Mouse (Mus musculus) urinary bladder, postnatal 14 days (tissue): ENCODE data around the gene Anxa8.
A peak's percentile ranks its signal among the peaks of the same experiment; 100 is the strongest.

ENCODE experiments used
- DNase-seq: peaks from one replicate; pipeline ENCODE4 v3.0.0; 2021; ENCODE audit warnings: low spot score

The Anxa8 gene

DNA sequence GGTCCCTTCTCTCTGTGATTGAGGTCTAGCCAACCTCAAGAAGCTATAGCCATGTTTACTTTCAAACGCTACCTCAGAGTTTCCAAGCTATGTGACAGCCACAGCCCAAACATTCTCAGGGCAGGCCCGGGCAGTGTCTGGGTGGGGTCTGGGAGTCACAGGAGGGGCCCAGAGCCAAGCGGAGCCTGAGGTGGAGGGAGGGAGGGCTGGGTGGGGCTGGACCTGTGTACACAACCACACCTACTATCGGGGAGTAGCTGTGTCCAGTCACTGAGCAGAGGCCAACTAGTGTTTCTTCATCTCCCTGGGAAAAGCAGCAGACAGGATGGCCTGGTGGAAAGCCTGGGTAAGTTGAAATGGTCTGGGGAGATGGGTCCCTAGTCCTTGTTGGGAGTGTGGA is at the start of gene Anxa8:
Anxa8 (plus strand) TSS at position 251 of the 400 bp plus-strand sequence.
- DNase-seq: peak; percentile 84

- no peak for DNase-seq
Observed at GRCm38 (mm10) chr14:34041241-34041640, 44.5 kb upstream of the Anxa8 start.

DNA sequence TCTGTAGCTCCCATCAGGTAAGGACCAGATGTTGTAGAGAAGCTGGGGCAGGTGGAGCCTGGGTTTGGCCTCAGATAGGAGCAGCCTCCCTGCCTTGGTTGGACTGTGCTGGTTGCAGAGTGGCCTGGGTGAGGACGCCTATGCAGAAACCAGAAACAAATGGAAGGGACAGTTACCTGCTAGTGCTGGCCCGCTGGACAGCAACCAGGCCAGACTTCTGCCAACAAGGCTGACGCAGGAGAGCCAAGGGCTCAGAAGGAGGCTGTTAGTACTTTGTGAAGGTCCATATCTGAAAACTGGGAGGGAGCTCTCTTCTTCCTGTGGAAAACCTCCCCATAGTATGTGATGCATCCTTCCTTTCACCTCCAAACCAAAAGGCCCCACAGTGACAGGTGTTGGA is 42.4 kb upstream of the Anxa8 start:
- DNase-seq: no peak

- no peak for DNase-seq
Observed at GRCm38 (mm10) chr14:34050101-34050779, 35.5 kb upstream of the Anxa8 start.

DNA sequence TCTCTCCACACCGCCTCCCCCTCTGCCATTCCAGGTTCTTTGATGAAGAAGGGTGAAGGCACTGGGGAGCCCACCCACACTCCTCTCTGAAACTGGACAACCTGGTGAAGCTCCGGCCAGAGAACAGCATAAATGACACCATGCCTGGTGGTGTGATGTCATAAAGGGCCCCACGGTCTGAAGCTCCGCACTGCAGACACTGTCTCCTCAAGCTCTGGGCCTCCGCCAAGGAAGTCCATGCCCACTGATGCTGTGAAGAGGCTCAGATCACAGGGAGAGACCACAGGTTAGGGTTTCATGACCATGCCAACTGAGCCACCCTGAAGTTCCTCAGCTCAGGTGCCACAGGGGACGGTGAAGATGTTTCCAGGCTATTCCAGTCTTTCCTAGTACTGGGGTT is 33.3 kb upstream of the Anxa8 start, which contains the start of gene Antxrl:
Antxrl (plus strand) TSS at position 192 of the 400 bp plus-strand sequence.
- DNase-seq: no peak

GRCm38 (mm10) chr14:34071665-34072064 is 14.1 kb upstream of the Anxa8 start:
- no peak for DNase-seq

DNA sequence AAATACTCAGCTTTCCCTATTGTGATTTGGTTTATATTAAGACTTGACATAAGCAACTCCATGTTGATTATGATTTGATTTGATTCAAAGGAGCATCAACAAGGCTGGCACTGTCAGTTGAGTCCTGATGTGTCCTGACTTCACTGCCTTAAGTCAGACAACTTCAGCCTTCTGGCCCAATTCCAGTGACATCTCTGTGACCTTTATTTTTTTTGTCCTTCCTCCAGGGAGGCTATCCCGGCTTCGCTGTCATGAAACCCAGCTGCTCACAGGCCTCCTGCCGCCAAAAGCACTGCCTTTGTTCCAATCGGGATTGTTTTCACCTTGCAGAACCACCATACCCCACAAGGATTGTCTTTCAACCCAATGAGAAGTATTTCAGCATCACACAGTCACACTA is 10.4 kb upstream of the Anxa8 start:
- DNase-seq: no peak

DNA sequence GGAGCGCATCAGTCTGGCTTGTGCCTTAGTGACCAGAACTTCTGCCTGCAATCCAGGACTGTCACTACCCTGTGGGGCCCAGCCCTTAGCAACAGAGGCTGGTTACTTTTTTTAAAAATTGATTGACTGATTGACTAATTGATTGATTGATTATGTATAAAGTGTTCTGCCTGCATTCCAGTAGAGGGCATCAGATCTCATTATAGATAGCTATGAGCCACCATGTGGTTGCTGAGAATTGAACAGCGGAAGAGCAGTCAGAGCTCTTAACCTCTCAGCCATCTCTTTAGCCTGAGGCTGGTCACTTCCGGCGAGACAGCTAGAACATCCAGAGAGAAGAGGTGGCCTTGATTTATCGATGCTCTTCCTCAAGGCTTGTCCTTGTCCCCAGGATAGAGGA is 8.6 kb upstream of the Anxa8 start:
- DNase-seq: no peak

- DNase-seq: no peak
Observed at GRCm38 (mm10) chr14:34078293-34078692, 7.5 kb upstream of the Anxa8 start.

- peak; percentile 82 for DNase-seq
Observed at GRCm38 (mm10) chr14:34080321-34080997, 5.3 kb upstream of the Anxa8 start.

DNA sequence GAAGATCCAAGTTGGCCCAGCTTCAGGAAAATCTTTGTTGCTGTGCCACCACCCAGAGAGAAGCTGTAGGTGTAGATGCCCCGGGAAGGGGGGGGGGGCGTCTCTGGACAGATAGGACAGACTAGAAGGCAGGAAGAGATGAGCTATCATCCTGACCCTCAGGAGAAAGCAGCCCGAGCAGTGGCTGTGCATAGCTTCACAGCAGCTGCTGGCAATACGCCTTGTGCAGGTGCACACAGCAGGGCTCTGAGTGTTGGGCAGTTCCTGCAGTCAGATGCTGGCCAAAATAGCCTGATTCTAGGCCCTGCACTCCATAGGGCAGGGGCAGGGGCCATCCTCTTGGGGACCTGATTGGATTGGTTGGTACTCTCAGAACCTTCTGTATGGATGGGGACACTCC is 1.0 kb downstream of the Anxa8 start:
- no peak for DNase-seq

DNA sequence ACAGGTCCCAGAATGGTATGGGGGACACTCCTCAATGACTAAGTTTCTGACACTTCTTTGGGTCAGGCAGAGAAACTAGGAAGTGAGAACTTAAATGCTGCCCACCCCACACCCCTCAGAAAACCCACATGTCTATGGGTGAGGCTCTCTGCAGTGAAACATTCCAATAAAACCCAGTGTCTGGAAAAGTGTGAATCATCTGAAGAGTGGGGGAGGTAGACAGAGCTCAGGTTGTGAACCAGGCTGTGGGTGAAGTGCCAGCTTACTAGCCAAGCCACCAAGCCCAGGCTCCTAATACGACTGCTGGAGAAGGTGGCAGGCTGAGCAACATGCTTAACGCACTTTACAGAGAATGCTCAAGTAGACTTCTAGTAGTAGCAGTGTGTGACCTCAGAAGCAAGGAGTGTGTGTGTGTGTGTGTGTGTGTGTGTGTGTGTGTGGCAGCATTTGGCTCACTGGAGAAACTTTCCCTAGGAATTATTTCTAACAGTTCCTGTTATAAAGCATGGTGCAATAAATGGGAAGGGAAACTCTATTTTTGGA is 2.1 kb downstream of the Anxa8 start:
- DNase-seq: peak; percentile 21

DNA sequence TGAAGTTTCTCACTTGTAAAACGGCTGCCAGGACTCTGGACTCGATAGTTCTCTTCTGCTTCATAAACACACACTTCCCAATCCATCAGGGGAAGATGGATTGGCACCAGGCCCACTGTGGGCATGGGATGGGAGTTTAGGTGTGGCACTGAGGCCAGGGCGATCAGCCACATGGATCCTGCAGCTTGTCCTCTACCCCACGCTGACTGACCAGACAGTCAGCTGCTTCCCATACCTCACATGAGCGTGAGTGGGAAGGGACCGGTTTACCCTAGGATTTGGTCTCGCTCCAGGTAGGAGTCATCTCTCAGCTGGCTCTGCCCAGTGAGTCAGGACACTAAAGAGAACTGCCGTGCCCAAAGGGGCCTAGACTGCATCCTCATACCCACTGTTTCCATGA is 4.0 kb downstream of the Anxa8 start:
- DNase-seq: no peak

GRCm38 (mm10) chr14:34091475-34091874 is 5.7 kb downstream of the Anxa8 start:
- DNase-seq: no peak

GRCm38 (mm10) chr14:34092856-34093255 is 7.1 kb downstream of the Anxa8 start:
- DNase-seq: no peak

DNA sequence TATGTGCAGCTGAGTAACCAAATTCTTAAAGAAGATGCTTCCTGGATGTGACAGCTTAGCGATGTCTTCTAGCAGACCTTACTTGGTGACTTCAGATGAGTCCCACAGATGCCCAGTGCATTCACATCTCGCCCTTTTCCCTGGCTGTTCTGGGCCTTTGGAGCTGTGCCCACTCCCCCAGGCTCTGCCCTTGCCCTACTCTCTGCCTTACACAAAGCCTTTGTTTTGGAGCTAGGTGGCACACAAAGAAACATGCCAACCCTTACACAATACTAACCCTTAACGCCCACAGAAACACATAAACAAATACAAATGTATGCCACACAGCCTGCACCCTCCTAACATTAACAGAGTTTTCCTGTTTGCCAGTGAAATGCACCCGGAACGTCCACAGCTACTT is 10.4 kb downstream of the Anxa8 start:
- DNase-seq: no peak

DNA sequence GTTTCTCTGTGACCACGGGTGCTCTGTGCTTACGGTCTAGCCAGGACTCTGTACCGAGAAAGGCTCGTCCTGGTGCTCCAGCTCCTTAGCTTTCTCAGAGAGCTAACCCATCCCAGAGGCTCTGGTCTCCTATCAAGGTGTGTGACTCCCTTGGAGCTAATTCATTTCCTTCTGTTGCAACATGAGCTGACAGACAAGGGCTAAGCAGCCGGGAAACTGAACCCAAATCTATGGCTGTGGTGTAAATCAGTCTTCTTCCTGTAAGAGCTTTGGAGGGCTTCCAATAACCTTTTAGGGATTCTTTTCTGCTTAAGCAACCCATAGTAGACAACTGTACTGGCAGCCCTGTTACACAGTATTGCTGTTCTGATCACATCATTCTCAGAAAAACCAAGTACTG is 16.8 kb downstream of the Anxa8 start, which contains the start of gene A630023A22Rik:
A630023A22Rik (minus strand) TSS at position 154 of the 400 bp plus-strand sequence.
- DNase-seq: no peak

DNA sequence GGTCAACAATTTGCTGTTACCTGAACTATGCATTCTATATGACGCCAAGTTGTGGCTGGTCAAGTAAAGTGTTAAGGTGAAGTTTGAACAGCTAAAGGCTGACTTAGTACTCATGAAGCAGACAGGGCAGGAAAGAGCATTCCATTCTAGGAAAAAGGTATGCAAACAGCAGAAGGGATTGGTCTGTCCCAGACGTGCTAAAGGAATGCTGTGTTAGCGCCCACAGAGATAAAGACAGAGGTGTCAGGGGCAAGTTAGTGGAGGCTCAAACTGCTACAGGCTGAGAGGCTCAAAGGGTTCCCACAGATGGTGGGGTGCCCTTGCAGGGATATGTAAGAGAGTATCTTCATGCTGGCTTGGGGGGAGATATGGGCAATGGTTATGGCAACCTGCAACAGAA is 18.1 kb downstream of the Anxa8 start:
- DNase-seq: no peak

- DNase-seq: peak; percentile 83
Observed at GRCm38 (mm10) chr14:34104892-34105291, 19.1 kb downstream of the Anxa8 start.

DNA sequence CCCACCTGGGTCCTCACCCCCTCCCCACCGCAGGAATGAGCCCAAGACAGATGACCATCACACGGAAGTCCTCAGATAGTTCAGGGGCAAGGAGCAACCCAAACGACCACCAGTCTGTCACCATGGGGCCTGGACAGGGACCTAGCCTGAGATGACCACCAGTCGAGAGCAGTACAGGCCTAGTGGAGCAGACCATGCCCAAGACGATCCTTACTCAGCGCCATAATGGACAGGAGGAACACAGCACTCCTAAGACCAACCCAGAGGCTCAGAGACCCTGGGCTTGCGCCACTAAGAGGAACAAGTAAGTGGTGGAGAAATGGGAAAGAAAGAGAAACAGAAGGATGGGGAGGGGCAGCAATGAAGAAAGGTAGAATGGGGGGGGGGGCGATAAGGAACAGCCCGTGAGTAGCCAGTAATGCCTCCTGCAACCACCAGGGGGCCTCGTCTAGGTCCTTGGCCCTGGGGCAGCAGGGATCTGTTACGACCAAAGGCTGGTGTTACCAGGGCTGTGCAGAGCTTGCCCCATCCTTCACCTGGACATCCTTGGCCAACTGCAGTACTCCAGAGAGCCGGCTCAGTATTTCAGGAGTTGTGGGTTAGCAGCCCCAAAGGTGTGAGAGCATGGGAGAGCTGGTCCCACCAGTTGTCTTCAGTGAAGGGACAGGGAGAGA is 20.7 kb downstream of the Anxa8 start:
- peak; percentile 63 for DNase-seq

DNA sequence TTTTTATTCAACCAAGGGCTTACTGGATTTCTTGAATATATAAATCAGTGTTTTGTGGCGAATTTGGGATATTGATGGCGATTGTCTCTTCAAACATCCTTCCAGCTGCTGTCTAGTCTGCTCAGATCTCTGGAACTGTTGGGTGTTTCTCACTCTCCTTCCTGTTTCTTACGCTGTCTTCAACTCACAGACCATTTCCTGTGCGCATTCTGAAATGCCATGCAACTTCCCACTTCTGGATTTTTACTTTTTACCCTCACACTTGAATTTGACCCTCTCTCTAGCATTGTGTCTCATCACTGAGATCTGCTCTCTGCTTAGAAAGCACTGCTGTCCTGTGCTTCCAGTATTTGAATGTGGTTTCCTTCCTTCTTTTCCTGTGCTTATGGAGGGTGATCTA is 21.8 kb downstream of the Anxa8 start:
- no peak for DNase-seq

GRCm38 (mm10) chr14:34114311-34114710 is 28.5 kb downstream of the Anxa8 start:
- no peak for DNase-seq
